Mouse (Mus musculus) splenic B cell, adult 2 months (primary cell): Measurements from ENCODE around the gene Borcs8.

Experiments used
- DNase-seq: peaks from one replicate; pipeline ENCODE4 v3.0.0-alpha.2; 2011; ENCODE audit warnings: low read depth, low spot score
- H3K27me3 ChIP-seq: 2 replicates; pipeline ENCODE4 v1.6.1; 2012; ENCODE audit warnings: mild to moderate bottlenecking, low read length, moderate library complexity, mixed read lengths; ENCODE audit not compliant: control insufficient read depth, poor library complexity, insufficient read depth, severe bottlenecking
- H3K36me3 ChIP-seq: 2 replicates; pipeline ENCODE4 v1.6.1; 2012; ENCODE audit warnings: mild to moderate bottlenecking, low read length, moderate library complexity, mixed read lengths; ENCODE audit not compliant: control insufficient read depth, poor library complexity, insufficient read depth, severe bottlenecking

Gene Borcs8

DNA sequence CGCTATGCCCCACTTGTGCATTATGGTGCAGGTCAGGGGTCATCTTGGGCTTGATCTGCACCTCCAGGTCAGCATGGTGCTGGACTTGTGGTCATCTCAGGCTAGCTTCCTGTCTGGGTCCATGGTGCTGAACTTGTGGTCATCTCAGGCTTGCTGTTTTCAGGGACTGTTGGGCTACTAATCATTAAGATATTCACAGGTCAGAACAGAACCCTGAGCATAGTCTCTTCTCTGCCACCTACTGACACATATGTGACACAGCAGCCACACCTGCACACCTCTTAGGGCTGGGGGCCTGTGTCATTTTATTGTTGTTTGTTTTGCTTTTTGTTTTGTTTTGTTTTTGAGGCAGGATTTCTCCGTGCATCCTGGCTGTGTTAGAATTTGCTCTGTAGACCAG is 16.4 kb upstream of the Borcs8 start:
- Histone ChIP-seq H3K36me3 (no peaks in the 10 kb centered on the region), H3K27me3 (no peaks in the 10 kb centered on the region)
- peak; percentile 57 for DNase-seq

DNA sequence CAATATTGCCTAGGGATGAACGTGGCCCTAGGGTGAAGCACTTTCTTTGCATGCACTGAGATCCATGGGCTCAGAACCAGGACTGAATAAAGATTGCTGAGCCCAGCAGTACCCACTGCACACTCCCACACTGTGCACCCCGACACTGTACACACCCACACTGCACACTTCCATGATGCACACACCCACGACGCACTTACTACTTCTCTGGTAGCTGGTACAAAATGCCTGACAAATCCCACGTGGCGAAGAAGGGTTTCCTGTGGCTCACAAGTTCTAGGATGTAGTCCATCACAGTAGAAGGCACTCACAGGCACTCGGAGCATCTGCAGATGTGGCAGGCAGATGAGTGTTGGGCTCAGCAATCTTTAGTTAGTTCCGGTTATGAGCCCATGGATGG is 14.3 kb upstream of the Borcs8 start:
- no peaks in the 10 kb centered on the region for H3K27me3 ChIP-seq
- DNase-seq: no peak
- H3K36me3 ChIP-seq: no peaks in the 10 kb centered on the region

DNA sequence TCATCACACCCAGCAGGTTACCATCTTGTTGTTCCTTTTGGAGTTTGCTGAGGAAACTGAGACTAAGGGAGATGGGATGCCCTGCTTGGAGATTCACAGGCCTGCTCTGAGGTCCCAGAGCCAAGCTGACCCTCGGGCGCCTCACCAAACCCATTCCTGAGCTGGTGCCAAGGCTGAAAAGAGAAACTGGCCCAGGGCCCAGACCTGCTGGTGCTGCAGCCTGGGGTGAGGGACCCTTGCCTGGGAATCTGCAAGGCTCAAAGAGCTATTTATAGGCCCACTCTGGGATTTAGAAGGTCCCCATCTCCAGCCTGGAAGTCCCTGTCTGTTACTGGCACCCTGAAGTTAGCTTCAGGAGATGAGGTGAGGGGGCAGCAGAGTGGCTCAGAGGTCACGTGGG is 10.9 kb upstream of the Borcs8 start:
- Histone ChIP-seq H3K36me3 (no peaks in the 10 kb centered on the region), H3K27me3 (no peaks in the 10 kb centered on the region)
- no peak for DNase-seq

DNA sequence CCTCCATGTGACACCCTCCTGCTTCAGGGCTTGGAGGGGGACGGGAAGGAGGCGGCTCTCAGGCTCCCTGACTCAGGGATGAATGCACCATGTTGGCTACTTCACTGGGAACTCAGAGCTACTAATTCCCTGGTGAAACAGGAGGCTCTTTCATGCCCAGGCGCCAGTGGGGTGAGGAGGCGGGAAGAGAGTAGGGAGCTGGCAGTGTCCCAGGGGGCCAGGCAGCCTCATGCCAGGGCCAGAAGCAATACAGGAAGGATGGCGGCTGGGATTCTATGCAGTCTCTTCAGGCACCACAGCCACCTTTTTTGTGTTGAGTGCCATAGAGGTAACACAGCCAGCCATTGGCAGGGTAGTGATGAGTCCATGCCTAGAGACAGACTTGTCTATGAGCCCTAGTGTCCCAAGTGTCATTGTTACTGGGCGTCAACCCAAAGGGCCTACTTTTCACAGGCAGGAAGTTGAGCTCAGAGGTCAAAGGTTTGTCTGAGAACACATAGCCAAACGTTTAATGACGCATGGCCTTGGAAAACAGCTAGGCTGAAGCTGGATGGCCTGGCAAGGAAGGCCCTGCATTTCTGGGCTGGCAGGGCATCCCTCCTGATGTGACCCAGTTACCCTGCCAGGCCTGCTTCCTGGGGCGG is 9.9 kb upstream of the Borcs8 start:
- Histone ChIP-seq H3K27me3 (no peaks in the 10 kb centered on the region), H3K36me3 (no peaks in the 10 kb centered on the region; the same call in 1 of the 2 replicates)
- DNase-seq: no peak

DNA sequence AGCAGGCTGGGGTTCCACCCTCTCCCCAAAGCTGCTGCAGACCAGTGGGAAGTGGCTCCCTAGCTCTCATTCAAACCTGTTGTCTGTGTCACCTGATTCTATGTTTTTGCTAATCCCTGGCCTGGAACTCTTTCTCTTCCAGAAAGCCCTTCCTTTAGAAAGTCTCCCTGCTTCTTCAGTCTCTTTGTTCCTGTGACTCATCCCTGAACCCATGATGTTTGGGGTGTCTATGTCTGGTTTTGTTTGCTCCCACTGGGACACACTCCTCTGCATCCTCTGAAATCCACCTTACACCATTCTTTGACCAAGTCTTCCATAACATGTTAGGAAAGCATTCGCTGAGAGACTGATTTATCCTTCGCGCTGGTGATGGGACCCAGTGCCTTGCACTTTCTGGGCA is 9.2 kb upstream of the Borcs8 start:
- DNase-seq: no peak
- no peaks in the 10 kb centered on the region for H3K27me3 ChIP-seq
- H3K36me3 ChIP-seq: no peaks in the 10 kb centered on the region; the same call in 1 of the 2 replicates

DNA sequence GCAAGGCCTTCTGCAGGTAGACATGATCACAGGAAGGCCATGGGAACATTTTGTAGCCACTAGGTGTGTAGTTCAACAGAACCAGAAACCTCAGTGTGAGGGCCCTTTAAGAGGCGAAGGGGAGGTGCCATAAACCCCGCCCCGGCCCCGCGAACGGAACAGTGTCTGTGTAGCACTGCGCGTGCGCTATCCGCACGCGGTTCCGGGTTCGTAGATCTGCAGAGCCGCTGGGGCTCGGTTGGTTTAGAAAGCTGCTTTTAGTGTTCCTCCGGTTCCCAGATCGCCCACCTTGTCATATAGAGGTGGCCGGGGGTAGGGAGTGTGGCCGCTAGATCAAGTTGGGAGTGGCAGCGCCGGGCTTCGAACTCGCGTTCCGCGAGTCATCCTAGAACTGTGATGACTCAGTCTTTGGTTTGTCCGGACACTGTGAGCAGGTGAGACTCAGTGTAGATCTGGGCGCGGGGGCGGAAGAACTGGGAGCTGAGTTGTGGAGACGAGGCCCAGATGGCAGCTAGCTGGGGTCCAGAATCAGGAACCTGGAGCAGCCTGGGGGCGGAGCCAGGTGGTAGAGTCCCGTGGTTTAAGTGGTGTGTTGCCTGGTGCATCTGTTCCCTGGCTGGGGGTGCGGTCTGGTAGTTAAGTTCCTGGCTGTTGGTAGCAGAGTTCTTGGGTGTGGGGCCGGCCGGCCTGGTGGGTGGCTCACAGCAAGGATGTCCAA is 8.0 kb upstream of the Borcs8 start, which contains the start of gene Nr2c2ap:
TSS of gene Nr2c2ap (plus strand) at position 168 of the 718 bp plus-strand sequence.
- Histone ChIP-seq H3K36me3 (no peaks in the 10 kb centered on the region; the same call in 1 of the 2 replicates), H3K27me3 (no peaks in the 10 kb centered on the region)
- DNase-seq: peak; percentile 95

DNA sequence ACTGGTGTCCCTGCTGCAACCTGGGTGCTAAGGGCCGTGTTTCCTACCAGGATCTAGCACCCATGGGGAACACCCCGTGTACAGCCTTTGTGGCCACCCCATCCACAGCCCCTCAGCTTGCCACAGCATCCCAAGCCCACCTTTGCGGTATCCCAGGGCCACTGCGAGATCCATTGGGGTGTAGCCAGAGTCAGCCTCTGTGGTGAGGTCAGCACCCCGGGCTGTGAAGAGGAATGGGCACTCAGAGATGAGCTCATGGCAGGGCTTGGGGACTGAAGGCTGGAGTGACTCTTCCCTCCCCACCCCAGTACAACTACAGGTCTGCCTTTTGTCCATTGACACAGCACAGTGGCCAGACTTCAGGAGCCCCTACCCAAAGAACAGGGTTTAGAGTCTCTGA is 5.2 kb upstream of the Borcs8 start:
- no peak for DNase-seq
- Histone ChIP-seq H3K27me3 (no peaks in the 10 kb centered on the region), H3K36me3 (no peaks in the 10 kb centered on the region; the same call in 1 of the 2 replicates)

DNA sequence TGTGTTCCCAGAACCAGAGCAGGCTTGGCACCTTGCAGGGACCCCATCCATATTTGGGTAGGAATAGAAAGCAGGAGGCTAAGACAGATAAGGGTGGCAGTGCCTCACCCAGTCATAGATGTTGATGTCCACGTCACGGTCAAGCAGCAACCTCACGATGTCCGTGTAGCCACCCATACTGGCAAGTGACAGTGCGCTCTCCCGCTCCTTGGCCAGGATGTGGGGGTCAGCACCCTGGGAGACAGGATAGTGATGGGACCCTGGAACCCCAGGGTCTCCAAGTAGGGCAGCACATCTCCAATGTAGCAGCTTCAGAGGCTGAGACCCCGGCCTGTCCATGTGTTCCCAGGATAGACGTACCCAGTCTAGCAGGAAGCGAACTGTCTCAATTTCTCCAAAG is 4.4 kb upstream of the Borcs8 start:
- H3K27me3 ChIP-seq: no peaks in the 10 kb centered on the region
- no peaks in the 10 kb centered on the region; the same call in 1 of the 2 replicates for H3K36me3 ChIP-seq
- no peak for DNase-seq

DNA sequence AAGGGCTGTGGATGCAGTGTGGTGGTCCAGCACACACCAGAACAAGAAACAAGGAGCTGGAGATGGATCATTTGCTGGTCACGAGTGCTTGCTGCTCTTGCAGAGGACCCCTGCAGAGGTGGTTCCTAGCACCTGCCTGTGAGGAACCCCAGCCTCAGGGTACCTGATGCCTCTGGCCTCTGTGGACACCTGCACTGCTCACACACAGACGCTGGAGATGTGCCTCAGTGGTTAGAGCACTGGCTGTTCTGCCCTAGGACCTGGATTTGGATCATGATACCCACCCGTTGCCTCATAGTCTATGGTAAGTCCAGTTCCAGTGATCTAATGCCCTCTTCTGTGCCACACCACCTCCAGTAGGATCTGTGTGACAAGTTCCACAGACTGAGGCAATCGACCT is 2.7 kb upstream of the Borcs8 start:
- Histone ChIP-seq H3K36me3 (no peaks in the 10 kb centered on the region; the same call in 1 of the 2 replicates), H3K27me3 (no peaks in the 10 kb centered on the region)
- DNase-seq: no peak

DNA sequence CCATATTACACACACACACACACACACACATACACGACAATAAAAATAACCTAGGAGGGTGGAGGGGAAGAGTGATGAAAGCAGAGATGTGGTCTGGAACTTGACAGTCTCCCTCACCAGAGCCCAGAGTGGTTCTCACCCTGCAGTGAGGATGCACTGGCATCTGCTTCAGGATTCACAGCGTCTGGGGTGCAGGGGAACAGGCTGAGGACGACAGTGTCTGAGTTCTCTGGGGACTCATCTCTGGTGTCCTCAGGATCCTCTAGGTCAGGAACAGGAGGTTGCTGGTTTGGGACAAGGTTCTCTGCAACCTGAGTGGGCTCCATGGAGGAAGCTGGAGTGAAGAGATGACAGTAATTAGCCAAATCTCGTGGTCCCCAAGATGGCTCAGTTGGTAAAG is 1.4 kb upstream of the Borcs8 start:
- no peak for DNase-seq

DNA sequence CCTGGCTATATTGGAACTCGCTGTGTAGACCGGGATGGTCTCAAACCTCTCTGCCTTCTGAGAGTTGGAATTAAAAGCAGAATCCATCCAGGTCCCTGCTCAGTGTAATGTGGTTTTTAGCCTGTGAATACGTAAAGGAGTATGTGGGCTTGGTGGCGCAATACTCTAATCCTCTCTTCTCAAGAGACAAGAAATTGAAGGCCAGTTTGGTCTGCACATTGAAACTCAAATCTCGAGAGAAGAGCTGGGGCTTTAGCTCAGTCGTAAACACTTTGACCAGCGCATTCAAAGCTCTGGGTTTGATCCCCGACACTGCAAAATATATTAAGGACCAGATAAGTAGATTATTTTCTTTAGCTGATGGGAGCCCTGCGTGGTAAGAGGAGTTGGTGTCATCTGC is 682 bp downstream of the Borcs8 start:
- no peak for DNase-seq
- Histone ChIP-seq H3K36me3 (peaks cover 1% of the 10 kb centered on the region), H3K27me3 (no peaks in the 10 kb centered on the region)

More for the DNA sequence above, 1.4 kb upstream of the Borcs8 start:
- H3K36me3 ChIP-seq: peaks cover 1% of the 10 kb centered on the region
- H3K27me3 ChIP-seq: no peaks in the 10 kb centered on the region

DNA sequence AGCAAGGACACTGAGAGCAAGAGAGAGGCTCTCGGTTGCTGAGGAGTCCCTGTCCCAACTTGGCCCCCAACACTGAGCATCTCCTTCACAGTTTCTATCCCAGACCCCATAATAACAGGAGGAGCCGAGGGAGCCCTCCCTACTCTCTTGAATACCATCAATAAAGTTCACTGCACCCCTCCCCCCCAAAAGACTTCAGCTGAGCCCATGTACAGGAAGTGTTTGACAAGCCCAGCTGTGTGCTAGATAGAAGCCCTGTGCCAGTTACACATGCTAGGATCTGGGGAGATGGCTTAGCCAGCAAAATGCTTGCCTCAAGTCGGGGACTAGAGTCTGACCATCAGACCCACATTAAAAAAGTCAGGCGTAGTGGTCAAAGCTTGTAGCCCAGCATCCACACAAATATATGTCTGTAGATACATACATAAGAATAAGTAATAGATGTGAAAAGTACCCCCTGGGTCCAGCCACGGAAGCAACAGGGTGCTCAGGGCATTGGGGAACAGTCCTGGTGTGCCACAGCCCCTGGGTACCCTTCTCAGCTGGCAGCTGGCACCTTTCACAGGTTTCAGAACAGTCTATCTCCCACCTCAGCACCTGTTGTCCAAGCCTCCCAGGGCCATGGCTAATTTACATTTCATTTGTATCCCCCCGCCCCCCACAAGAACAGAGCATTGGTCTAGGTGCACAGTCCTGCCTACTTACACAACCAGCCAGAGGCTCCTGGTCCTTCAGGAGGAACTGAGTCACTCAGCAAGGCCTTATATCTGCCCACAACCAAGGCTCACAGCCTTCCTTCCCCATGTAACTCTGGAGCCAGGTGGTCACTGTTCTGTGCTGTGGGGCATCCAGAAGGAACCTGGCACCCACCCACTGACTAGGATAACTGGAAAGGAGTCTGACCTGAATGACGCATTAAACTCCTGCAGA is 8.6 kb downstream of the Borcs8 start:
- no peak for DNase-seq
- H3K27me3 ChIP-seq: no peaks in the 10 kb centered on the region
- peaks cover 2% of the 10 kb centered on the region; the same call in 1 of the 2 replicates for H3K36me3 ChIP-seq

DNA sequence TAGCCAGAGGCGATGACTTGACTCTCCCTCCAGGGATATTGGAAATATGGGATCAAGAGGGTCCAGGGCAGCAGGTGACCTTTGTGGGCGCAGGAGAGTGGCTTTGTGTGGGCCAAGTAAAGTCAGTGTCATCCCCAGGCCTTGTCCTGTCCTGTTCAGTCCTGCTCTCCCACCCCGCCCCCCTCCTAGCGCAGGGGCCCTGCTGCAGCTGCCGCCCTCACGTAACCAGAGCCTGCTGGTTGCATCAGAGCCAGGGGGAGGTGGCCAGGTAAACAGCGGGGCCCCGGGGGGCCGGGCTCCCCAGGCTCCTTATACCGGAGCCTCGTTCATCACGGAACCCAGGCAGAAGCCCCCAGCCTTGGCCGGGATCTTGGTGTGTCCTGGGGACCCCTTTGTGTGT is 10.9 kb downstream of the Borcs8 start:
- no peak for DNase-seq
- Histone ChIP-seq H3K27me3 (no peaks in the 10 kb centered on the region), H3K36me3 (peaks cover 2% of the 10 kb centered on the region; the same call in 1 of the 2 replicates)

DNA sequence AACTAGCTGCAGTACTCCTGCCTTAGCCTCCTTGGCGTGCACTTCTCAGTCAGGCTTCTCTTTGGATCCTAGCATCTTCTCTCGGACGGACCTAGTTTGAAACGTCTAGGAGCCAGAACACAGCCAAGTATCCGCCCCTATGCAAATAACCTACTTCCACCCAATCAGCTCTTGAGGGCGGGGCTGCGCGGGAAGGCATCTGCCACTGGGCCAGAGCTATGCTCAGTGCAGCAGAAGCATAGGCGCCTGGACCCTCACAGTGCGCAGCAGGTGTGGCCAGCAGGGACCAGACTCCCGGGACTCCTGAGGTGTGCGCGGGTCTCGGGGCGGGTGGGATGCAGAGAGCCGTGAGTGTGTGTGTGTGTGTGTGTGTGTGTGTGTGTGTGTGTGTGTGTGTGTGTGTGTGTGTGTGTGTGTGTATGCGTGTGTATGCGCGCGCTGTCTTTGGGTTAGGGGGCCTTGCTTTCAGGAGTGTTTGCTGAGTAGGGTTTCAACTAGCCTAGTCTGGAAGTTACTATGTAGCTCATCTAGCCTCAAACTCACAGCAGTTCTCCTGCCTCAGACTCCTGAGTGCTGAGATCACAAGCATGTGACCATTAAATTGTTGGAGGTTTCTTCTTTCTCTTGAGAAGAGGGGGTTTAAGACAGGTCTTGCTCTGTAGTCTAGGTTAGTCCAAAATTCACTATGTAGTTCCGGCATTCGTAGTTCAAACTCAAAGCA is 13.4 kb downstream of the Borcs8 start:
- Histone ChIP-seq H3K27me3 (no peaks in the 10 kb centered on the region), H3K36me3 (no peaks in the 10 kb centered on the region)
- peak; percentile 85 for DNase-seq
